Mouse (Mus musculus) G1E (cell line): ENCODE data around the gene 9530003J23Rik.

Source experiments
- CTCF ChIP-seq: IDR thresholded peaks from 2 replicates; pipeline ENCODE4 v1.5.1; 2012; ENCODE audit warnings: low read depth, low read length, inconsistent platforms, mixed read lengths
- GATA1 ChIP-seq: IDR thresholded peaks from 2 replicates; pipeline ENCODE4 v1.6.1; 2012; ENCODE audit warnings: borderline replicate concordance, low read length, inconsistent platforms, mixed read lengths
- GATA2 ChIP-seq: IDR thresholded peaks from 2 replicates; pipeline ENCODE4 v1.6.1; 2012; ENCODE audit warnings: low read depth, low read length, inconsistent platforms, borderline replicate concordance
- POLR2AphosphoS5 ChIP-seq: IDR thresholded peaks from 2 replicates; pipeline ENCODE4 v1.6.1; 2012; ENCODE audit warnings: low read depth, low read length, inconsistent platforms; ENCODE audit not compliant: insufficient replicate concordance
- TAL1 ChIP-seq: conservative IDR thresholded peaks from 2 replicates; pipeline ENCODE4 v1.6.1; 2012; ENCODE audit warnings: low read depth, low read length, inconsistent platforms, mixed read lengths

DNA sequence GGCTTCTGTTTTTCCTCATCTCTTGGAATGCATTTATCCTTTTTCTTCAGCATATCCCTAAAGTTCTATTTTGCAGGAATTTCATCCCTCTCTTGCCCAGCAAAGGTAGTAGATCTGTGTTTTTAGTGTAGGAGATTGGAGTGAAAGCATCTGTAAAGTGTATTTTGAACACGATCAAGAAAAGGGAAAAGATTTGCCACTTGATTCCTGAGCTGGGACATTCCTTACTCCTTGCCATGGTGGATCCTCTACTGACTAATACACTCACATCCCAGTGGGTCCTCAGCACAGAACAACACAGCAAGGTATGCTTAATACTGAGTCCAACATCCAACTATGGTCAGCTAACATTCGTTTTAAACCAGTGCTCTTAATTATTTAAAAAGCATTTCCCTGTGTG, 44.0 kb upstream of the 9530003J23Rik start:
- TF ChIP-seq CTCF (no peak), POLR2AphosphoS5 (no peak), GATA2 (no peak), TAL1 (no peak), GATA1 (no peak)
